29 mouse cellular contexts compared by ENCODE assay signal in genomic region chrX:94321036-94321902, GRCm38 (mm10). TPM values are rescaled to one million over a fixed set of nuclear protein-coding genes. Genes with fewer than 3 reads are reported as not detected.
A peak's percentile ranks its signal among the peaks of the same experiment; 100 is the strongest.
DNase-seq lines count a peak whose midpoint lies in the region; ATAC-seq and TF ChIP-seq lines count a peak whose summit lies in the region.
"Had no signal": no experiment of that assay in that cellular context is flagged by ENCODE, and none has a peak within 500 bp of the region (broad histone marks: within the 10 kb centered on the region; RNA-seq: fewer than 3 reads in every experiment).

No protein-coding gene starts in this region.

- H3K9me3 ChIP-seq in forebrain, embryonic 13.5 days (replicated peaks), result no peaks in the 10 kb centered on the region
- no peaks in the 10 kb centered on the region for H3K9me3 ChIP-seq in forebrain, embryonic 12.5 days
- H3K9me3 ChIP-seq in hindbrain, embryonic 15.5 days, result no peaks in the 10 kb centered on the region
- H3K9me3 ChIP-seq in hindbrain, embryonic 12.5 days (replicated peaks), result no peaks in the 10 kb centered on the region
- H3K9me3 ChIP-seq in hindbrain, postnatal 0 days (ENCODE audit: low read length), result no peaks in the 10 kb centered on the region
- H3K9me3 ChIP-seq: embryonic facial prominence, embryonic 12.5 days; heart, embryonic 10.5 days; limb, embryonic 10.5 days; liver, embryonic 15.5 days; neural tube, embryonic 12.5 days had no signal

- no peaks in the 10 kb centered on the region for H3K36me3 ChIP-seq in forebrain, embryonic 13.5 days (ENCODE audit: poor library complexity, severe bottlenecking)
- H3K36me3 ChIP-seq in forebrain, embryonic 12.5 days (replicated peaks), result no peaks in the 10 kb centered on the region
- H3K36me3 ChIP-seq in hindbrain, embryonic 15.5 days, result no peaks in the 10 kb centered on the region
- no peaks in the 10 kb centered on the region for H3K36me3 ChIP-seq in hindbrain, embryonic 12.5 days
- H3K36me3 ChIP-seq in hindbrain, postnatal 0 days (ENCODE audit: insufficient read depth, low read length), result no peaks in the 10 kb centered on the region
- H3K36me3 ChIP-seq: embryonic facial prominence, embryonic 12.5 days; heart, embryonic 10.5 days; limb, embryonic 10.5 days; liver, embryonic 15.5 days; neural tube, embryonic 12.5 days had no signal

- H3K4me3 ChIP-seq in forebrain, embryonic 13.5 days, result no peak overlapping the region
- H3K4me3 ChIP-seq in forebrain, embryonic 12.5 days (replicated peaks), result no peak overlapping the region
- no peak overlapping the region for H3K4me3 ChIP-seq in hindbrain, embryonic 15.5 days
- no peak overlapping the region for H3K4me3 ChIP-seq in hindbrain, embryonic 12.5 days
- H3K4me3 ChIP-seq in hindbrain, postnatal 0 days (ENCODE audit: low read length), result no peak overlapping the region
- H3K4me3 ChIP-seq: embryonic facial prominence, embryonic 12.5 days; heart, embryonic 10.5 days; layer of hippocampus, adult 2 months; limb, embryonic 10.5 days; liver, embryonic 15.5 days; neural tube, embryonic 12.5 days had no signal

- H3K4me2 ChIP-seq in forebrain, embryonic 13.5 days, result no peak overlapping the region
- no peak overlapping the region for H3K4me2 ChIP-seq in forebrain, embryonic 12.5 days
- H3K4me2 ChIP-seq in hindbrain, embryonic 15.5 days, result no peak overlapping the region
- no peak overlapping the region for H3K4me2 ChIP-seq in hindbrain, embryonic 12.5 days (replicated peaks)
- H3K4me2 ChIP-seq in hindbrain, postnatal 0 days (ENCODE audit: low read depth, low read length), result no peak overlapping the region
- H3K4me2 ChIP-seq: embryonic facial prominence, embryonic 12.5 days; liver, embryonic 15.5 days; neural tube, embryonic 12.5 days had no signal

- H3K27me3 ChIP-seq in forebrain, embryonic 13.5 days, result peaks cover 31% of the 10 kb centered on the region
- H3K27me3 ChIP-seq in forebrain, embryonic 12.5 days, result peaks cover 51% of the 10 kb centered on the region
- peaks cover 35% of the 10 kb centered on the region for H3K27me3 ChIP-seq in hindbrain, embryonic 15.5 days
- peaks cover 63% of the 10 kb centered on the region for H3K27me3 ChIP-seq in hindbrain, embryonic 12.5 days
- peaks cover under 1% of the 10 kb centered on the region; the same call in 1 of the 2 replicates for H3K27me3 ChIP-seq in hindbrain, postnatal 0 days (ENCODE audit: insufficient read depth, low read length)

- peak; percentile 42 for DNase-seq in brain, adult 2 months (ENCODE audit: low read depth, low spot score)
- DNase-seq in hindbrain, postnatal 0 days (ENCODE audit: low spot score), result peak; percentile 40
- DNase-seq in T-cell, adult 2 months (ENCODE audit: low spot score), result no peak
- no peak for DNase-seq in cerebellum, adult 8-10 months
- DNase-seq: adrenal gland, postnatal 36 days; cerebellum, adult 18-20 months; cerebellum, postnatal 25 days; heart, postnatal 4 days; kidney, postnatal 25 days; liver; lung, postnatal 4 days; retina, postnatal 1 day; right cerebral cortex, postnatal 25 days; spleen, adult 18-20 months had no signal

- no peak for TF ChIP-seq CTCF in hindbrain, postnatal 0 days (IDR thresholded peaks at IDR 0.05; ENCODE audit: low read depth)

- no peak overlapping the region for H3K9ac ChIP-seq in forebrain, embryonic 13.5 days
- no peak overlapping the region for H3K9ac ChIP-seq in forebrain, embryonic 12.5 days
- H3K9ac ChIP-seq in hindbrain, embryonic 15.5 days, result no peak overlapping the region
- no peak overlapping the region for H3K9ac ChIP-seq in hindbrain, embryonic 12.5 days
- no peak overlapping the region for H3K9ac ChIP-seq in hindbrain, postnatal 0 days (replicated peaks; ENCODE audit: low read length)
- H3K9ac ChIP-seq: embryonic facial prominence, embryonic 12.5 days; liver, embryonic 15.5 days; neural tube, embryonic 12.5 days had no signal

- WGBS in forebrain, embryonic 13.5 days, result 61% methylated on average over 11 of the region's 11 CpGs
- WGBS in forebrain, embryonic 12.5 days, result 71% methylated on average over 11 of the region's 11 CpGs
- 47% methylated on average over 11 of the region's 11 CpGs for WGBS in hindbrain, embryonic 15.5 days
- 66% methylated on average over 11 of the region's 11 CpGs for WGBS in hindbrain, embryonic 12.5 days
- 51% methylated on average over 11 of the region's 11 CpGs for WGBS in hindbrain, postnatal 0 days

- peak; percentile 53; the same call in 1 of the 2 replicates for ATAC-seq in forebrain, embryonic 13.5 days
- ATAC-seq in forebrain, embryonic 12.5 days (ENCODE audit: low FRiP score), result no peak
- peak; percentile 73; the same call in 1 of the 2 replicates for ATAC-seq in hindbrain, embryonic 15.5 days (ENCODE audit: low FRiP score, low read depth)
- ATAC-seq in hindbrain, embryonic 12.5 days (ENCODE audit: low FRiP score), result no peak
- peak; percentile 53; the same call in 1 of the 2 replicates for ATAC-seq in hindbrain, postnatal 0 days
- ATAC-seq: intestine, postnatal 0 days had no signal

- H3K4me1 ChIP-seq in forebrain, embryonic 13.5 days, result no peaks in the 10 kb centered on the region
- 0 out of 2 replicates have a peak, but pooled peaks cover 3% of the 10 kb centered on the region for H3K4me1 ChIP-seq in forebrain, embryonic 12.5 days
- no peaks in the 10 kb centered on the region for H3K4me1 ChIP-seq in hindbrain, embryonic 15.5 days (replicated peaks)
- no peaks in the 10 kb centered on the region for H3K4me1 ChIP-seq in hindbrain, embryonic 12.5 days
- no peaks in the 10 kb centered on the region for H3K4me1 ChIP-seq in hindbrain, postnatal 0 days (ENCODE audit: insufficient read depth, low read length)
- H3K4me1 ChIP-seq: embryonic facial prominence, embryonic 12.5 days; heart, embryonic 10.5 days; limb, embryonic 10.5 days; liver, embryonic 15.5 days; neural tube, embryonic 12.5 days had no signal

- no peak overlapping the region for H3K27ac ChIP-seq in forebrain, embryonic 13.5 days
- H3K27ac ChIP-seq in forebrain, embryonic 12.5 days, result no peak overlapping the region
- no peak overlapping the region for H3K27ac ChIP-seq in hindbrain, embryonic 15.5 days (replicated peaks)
- no peak overlapping the region for H3K27ac ChIP-seq in hindbrain, embryonic 12.5 days
- H3K27ac ChIP-seq in hindbrain, postnatal 0 days, result no peak overlapping the region
- H3K27ac ChIP-seq: embryonic facial prominence, embryonic 12.5 days; heart, embryonic 10.5 days; layer of hippocampus, adult 2 months; limb, embryonic 10.5 days; liver, embryonic 15.5 days; neural tube, embryonic 12.5 days had no signal

RNA-seq across cellular contexts. Expression of gene Fam90a1b, which starts 45.3 kb away (rescaled TPM):
- polyA plus RNA-seq in forebrain, embryonic 13.5 days (2015; fragmentation: Nextera tagmentation; extraction: Ambion mirVana), result 0.09 and 0.12 TPM in 2 replicates
- 0.10 and 0.14 TPM in 2 replicates for polyA plus RNA-seq in forebrain, embryonic 12.5 days (2016; fragmentation: Nextera tagmentation; extraction: Ambion mirVana)
- 0.05 and 0.23 TPM in 2 replicates for polyA plus RNA-seq in hindbrain, embryonic 15.5 days (2015; fragmentation: Nextera tagmentation; extraction: Ambion mirVana)
- polyA plus RNA-seq in hindbrain, embryonic 12.5 days (2016; fragmentation: Nextera tagmentation; extraction: Ambion mirVana), result 0.12 TPM in 1 of 2 replicates, not detected in the other
- 0.04 and 0.37 TPM in 2 replicates for total RNA-seq in hindbrain, postnatal 0 days (2014; rRNA removed)
- polyA plus RNA-seq in hindbrain, postnatal 0 days (2015; fragmentation: Nextera tagmentation; extraction: Ambion mirVana), result 0.26 and 0.49 TPM in 2 replicates
- total RNA-seq: adrenal gland, postnatal 36 days; gastrocnemius, adult 8-10 months; granulocyte monocyte progenitor cell, adult 5-6 weeks; heart, postnatal 4 days had no signal
- polyA plus RNA-seq: heart, embryonic 16.5 days; lung, embryonic 16.5 days; neural tube, embryonic 12.5 days had no signal

RNA-seq across cellular contexts. Expression of gene Apoo, which starts 45.6 kb away (rescaled TPM):
- 133 and 135 TPM in 2 replicates for polyA plus RNA-seq in forebrain, embryonic 13.5 days (2015; fragmentation: Nextera tagmentation; extraction: Ambion mirVana)
- polyA plus RNA-seq in forebrain, embryonic 12.5 days (2016; fragmentation: Nextera tagmentation; extraction: Ambion mirVana), result 118 and 125 TPM in 2 replicates
- polyA plus RNA-seq in hindbrain, embryonic 15.5 days (2015; fragmentation: Nextera tagmentation; extraction: Ambion mirVana), result 120 and 125 TPM in 2 replicates
- 109 and 112 TPM in 2 replicates for polyA plus RNA-seq in hindbrain, embryonic 12.5 days (2016; fragmentation: Nextera tagmentation; extraction: Ambion mirVana)
- total RNA-seq in hindbrain, postnatal 0 days (2014; rRNA removed), result 58.0 and 59.9 TPM in 2 replicates
- 175 and 176 TPM in 2 replicates for polyA plus RNA-seq in hindbrain, postnatal 0 days (2015; fragmentation: Nextera tagmentation; extraction: Ambion mirVana)

Comparison
In these comparisons a context has a peak if more than half of its experiments do, and no peak if none do; other contexts are left out.
1. ATAC-seq: peak in forebrain, embryonic 13.5 days (single experiment), hindbrain, embryonic 15.5 days (single experiment) and hindbrain, postnatal 0 days (single experiment); none in forebrain, embryonic 12.5 days (single experiment) and hindbrain, embryonic 12.5 days (single experiment).
2. DNase-seq: peak in brain, adult 2 months (single experiment) and hindbrain, postnatal 0 days (single experiment); none in T-cell, adult 2 months (single experiment) and cerebellum, adult 8-10 months (single experiment).